Mouse (Mus musculus) testis, postnatal 10 days (tissue): ENCODE data around the gene Ghdc.

Experiments
- DNase-seq: peaks from one replicate; pipeline ENCODE4 v3.0.0; 2021; ENCODE audit warnings: low spot score

The Ghdc gene

GRCm38 (mm10) chr11:100770646-100771408 lies at the start of gene Ghdc:
Gene Ghdc (minus strand): TSS chr11:100770957.
- DNase-seq, result peak; percentile 90

GRCm38 (mm10) chr11:100820047-100820446 lies 49.3 kb upstream of the Ghdc start:
- no peak for DNase-seq

- no peak for DNase-seq
Measured at GRCm38 (mm10) chr11:100819626-100820025, 48.9 kb upstream of the Ghdc start.

GRCm38 (mm10) chr11:100819048-100819447 lies 48.3 kb upstream of the Ghdc start:
- no peak for DNase-seq

- no peak for DNase-seq
Measured at GRCm38 (mm10) chr11:100818359-100819012, 47.7 kb upstream of the Ghdc start.

- DNase-seq, result no peak
Measured at GRCm38 (mm10) chr11:100817311-100817710, 46.6 kb upstream of the Ghdc start.

- no peak for DNase-seq
Measured at GRCm38 (mm10) chr11:100816801-100817200, 46.0 kb upstream of the Ghdc start.

GRCm38 (mm10) chr11:100816342-100816741 lies 45.6 kb upstream of the Ghdc start:
- DNase-seq, result no peak

GRCm38 (mm10) chr11:100814498-100814897 lies 43.7 kb upstream of the Ghdc start:
- DNase-seq, result no peak

GRCm38 (mm10) chr11:100811132-100811531 lies 40.4 kb upstream of the Ghdc start:
- no peak for DNase-seq

- no peak for DNase-seq
Measured at GRCm38 (mm10) chr11:100810516-100810915, 39.8 kb upstream of the Ghdc start.

GRCm38 (mm10) chr11:100806380-100807305 lies 35.9 kb upstream of the Ghdc start:
- DNase-seq, result no peak

GRCm38 (mm10) chr11:100805535-100805934 lies 34.8 kb upstream of the Ghdc start:
- no peak for DNase-seq

GRCm38 (mm10) chr11:100804409-100804808 lies 33.7 kb upstream of the Ghdc start:
- no peak for DNase-seq

- DNase-seq, result no peak
Measured at GRCm38 (mm10) chr11:100799426-100799825, 28.7 kb upstream of the Ghdc start.

GRCm38 (mm10) chr11:100796585-100796984 lies 25.8 kb upstream of the Ghdc start:
- no peak for DNase-seq

GRCm38 (mm10) chr11:100795386-100795785 lies 24.6 kb upstream of the Ghdc start:
- no peak for DNase-seq

- DNase-seq, result no peak
Measured at GRCm38 (mm10) chr11:100791457-100792049, 20.8 kb upstream of the Ghdc start.

- peak; percentile 87 for DNase-seq
Measured at GRCm38 (mm10) chr11:100790644-100791043, 19.9 kb upstream of the Ghdc start.

- no peak for DNase-seq
Measured at GRCm38 (mm10) chr11:100789702-100790101, 18.9 kb upstream of the Ghdc start.

- DNase-seq, result no peak
Measured at GRCm38 (mm10) chr11:100785774-100786173, 15.0 kb upstream of the Ghdc start.

- no peak for DNase-seq
Measured at GRCm38 (mm10) chr11:100784286-100784685, 13.5 kb upstream of the Ghdc start.
